Mouse (Mus musculus) hindbrain, embryonic 10.5 days (tissue): ENCODE results near the gene Tbpl1. TPM values are rescaled to one million over a fixed set of nuclear protein-coding genes. Genes with fewer than 3 reads are reported as not detected.

ENCODE experiments used
- DNase-seq: peaks from one replicate; pipeline ENCODE4 v3.0.0-alpha.2; 2017; ENCODE audit warnings: low spot score
- H3K27ac ChIP-seq: fragments of 300-500 bp; sonication (generic); 2 replicates; pipeline ENCODE4 v1.5.1; 2016; ENCODE audit warnings: mild to moderate bottlenecking, moderate library complexity
- H3K27me3 ChIP-seq: fragments of 300-500 bp; sonication (generic); 2 replicates; pipeline ENCODE4 v1.6.1; 2016; ENCODE audit warnings: mild to moderate bottlenecking; ENCODE audit not compliant: poor library complexity, insufficient read depth, severe bottlenecking
- H3K36me3 ChIP-seq: fragments of 300-500 bp; sonication (generic); 2 replicates; pipeline ENCODE4 v1.6.1; 2016; ENCODE audit warnings: mild to moderate bottlenecking, moderate library complexity
- H3K4me1 ChIP-seq: fragments of 300-500 bp; sonication (generic); replicated peaks from 2 replicates; pipeline ENCODE4 v1.6.1; 2016; ENCODE audit warnings: mild to moderate bottlenecking
- H3K4me3 ChIP-seq: fragments of 300-500 bp; sonication (generic); 2 replicates; pipeline ENCODE4 v1.5.1; 2016; ENCODE audit warnings: mild to moderate bottlenecking, moderate library complexity
- H3K9me3 ChIP-seq: fragments of 300-500 bp; sonication (generic); 2 replicates; pipeline ENCODE4 v1.6.1; 2016; ENCODE audit warnings: mild to moderate bottlenecking, moderate library complexity
- WGBS: fragments of 180-500 bp; shearing (Covaris S2); methylation state at CpG from one replicate; pipeline ENCODE4 v1.1.7; 2016; 5-methylcytosine and 5-hydroxymethylcytosine counted together
- polyA plus RNA-seq: library from polyadenylated mRNA; unstranded; fragments of >200 nt; fragmentation: Nextera tagmentation; extraction: Ambion mirVana; gene quantifications from 2 replicates; pipeline ENCODE4 v1.2.1, GENCODE M21; 2016

The Tbpl1 gene
- polyA plus RNA-seq, 1 experiment from 2014 or later, result 100 TPM

- Histone ChIP-seq H3K36me3 (no peaks in the 10 kb centered on the region), H3K27ac (peak overlapping the region; percentile 99), H3K27me3 (no peaks in the 10 kb centered on the region), H3K4me1 (peaks cover 40% of the 10 kb centered on the region), H3K4me3 (peak overlapping the region; percentile 98), H3K9me3 (no peaks in the 10 kb centered on the region)
- peak; percentile 13 for DNase-seq
- WGBS, result 1% methylated on average over 39 of the region's 39 CpGs
These were observed 1.3 kb downstream of the Tbpl1 start for GRCm38 (mm10) chr10:22730266-22730991.

GRCm38 (mm10) chr10:22728257-22728656 lies 3.5 kb downstream of the Tbpl1 start:
- Histone ChIP-seq H3K27me3 (no peaks in the 10 kb centered on the region), H3K36me3 (no peaks in the 10 kb centered on the region; the same call in 1 of the 2 replicates), H3K4me1 (peaks cover 40% of the 10 kb centered on the region), H3K27ac (no peak overlapping the region), H3K4me3 (no peak overlapping the region), H3K9me3 (no peaks in the 10 kb centered on the region)
- 93% methylated on average over 1 of the region's 1 CpGs for WGBS
- DNase-seq, result no peak

- Histone ChIP-seq H3K27ac (no peak overlapping the region), H3K27me3 (no peaks in the 10 kb centered on the region), H3K4me1 (peaks cover 29% of the 10 kb centered on the region), H3K9me3 (no peaks in the 10 kb centered on the region), H3K36me3 (no peaks in the 10 kb centered on the region; the same call in 1 of the 2 replicates), H3K4me3 (no peak overlapping the region)
- no peak for DNase-seq
- WGBS, result 77% methylated on average over 7 of the region's 7 CpGs
These were observed 5.4 kb downstream of the Tbpl1 start for GRCm38 (mm10) chr10:22726295-22726694.

- Histone ChIP-seq H3K9me3 (no peaks in the 10 kb centered on the region), H3K4me3 (no peak overlapping the region), H3K27ac (no peak overlapping the region), H3K36me3 (no peaks in the 10 kb centered on the region; the same call in 1 of the 2 replicates), H3K4me1 (peaks cover 26% of the 10 kb centered on the region), H3K27me3 (no peaks in the 10 kb centered on the region)
- DNase-seq, result no peak
- WGBS, result 83% methylated on average over 4 of the region's 4 CpGs
These were observed 6.6 kb downstream of the Tbpl1 start for GRCm38 (mm10) chr10:22725166-22725565.

GRCm38 (mm10) chr10:22720781-22721529 lies 10.8 kb downstream of the Tbpl1 start:
- Histone ChIP-seq H3K27ac (no peak overlapping the region), H3K27me3 (no peaks in the 10 kb centered on the region), H3K9me3 (no peaks in the 10 kb centered on the region), H3K4me3 (no peak overlapping the region), H3K36me3 (no peaks in the 10 kb centered on the region; the same call in 1 of the 2 replicates), H3K4me1 (no peaks in the 10 kb centered on the region)
- WGBS, result 93% methylated on average over 5 of the region's 5 CpGs
- DNase-seq, result no peak

- DNase-seq, result no peak
- WGBS, result 56% methylated on average over 4 of the region's 4 CpGs
These were observed 13.3 kb downstream of the Tbpl1 start for GRCm38 (mm10) chr10:22718475-22718874.

GRCm38 (mm10) chr10:22714520-22714919 lies 17.2 kb downstream of the Tbpl1 start:
- Histone ChIP-seq H3K27me3 (no peaks in the 10 kb centered on the region), H3K9me3 (no peaks in the 10 kb centered on the region), H3K36me3 (peaks cover 20% of the 10 kb centered on the region), H3K27ac (no peak overlapping the region), H3K4me3 (no peak overlapping the region), H3K4me1 (no peaks in the 10 kb centered on the region)
- DNase-seq, result peak; percentile 35
- WGBS, result 78% methylated on average over 4 of the region's 4 CpGs

More at GRCm38 (mm10) chr10:22718475-22718874, 13.3 kb downstream of the Tbpl1 start:
- Histone ChIP-seq H3K4me1 (no peaks in the 10 kb centered on the region), H3K9me3 (no peaks in the 10 kb centered on the region), H3K4me3 (no peak overlapping the region), H3K27ac (no peak overlapping the region), H3K27me3 (no peaks in the 10 kb centered on the region), H3K36me3 (no peaks in the 10 kb centered on the region)

GRCm38 (mm10) chr10:22712955-22713354 lies 18.8 kb downstream of the Tbpl1 start:
- no peak for DNase-seq
- Histone ChIP-seq H3K4me3 (no peak overlapping the region), H3K27ac (no peak overlapping the region), H3K36me3 (peaks cover 35% of the 10 kb centered on the region), H3K4me1 (no peaks in the 10 kb centered on the region), H3K9me3 (no peaks in the 10 kb centered on the region), H3K27me3 (no peaks in the 10 kb centered on the region)
- WGBS, result 90% methylated on average over 2 of the region's 2 CpGs

- Histone ChIP-seq H3K4me3 (no peak overlapping the region), H3K27me3 (no peaks in the 10 kb centered on the region), H3K27ac (no peak overlapping the region), H3K4me1 (no peaks in the 10 kb centered on the region), H3K36me3 (peaks cover 62% of the 10 kb centered on the region), H3K9me3 (no peaks in the 10 kb centered on the region)
- WGBS, result 84% methylated on average over 13 of the region's 13 CpGs
- DNase-seq, result no peak
These were observed 21.5 kb downstream of the Tbpl1 start for GRCm38 (mm10) chr10:22710173-22710777.

GRCm38 (mm10) chr10:22708190-22708843 lies 23.4 kb downstream of the Tbpl1 start:
- Histone ChIP-seq H3K36me3 (peaks cover 81% of the 10 kb centered on the region), H3K27ac (no peak overlapping the region), H3K4me3 (no peak overlapping the region), H3K9me3 (no peaks in the 10 kb centered on the region), H3K4me1 (no peaks in the 10 kb centered on the region), H3K27me3 (no peaks in the 10 kb centered on the region)
- WGBS, result 94% methylated on average over 7 of the region's 7 CpGs
- no peak for DNase-seq

GRCm38 (mm10) chr10:22703844-22704243 lies 27.9 kb downstream of the Tbpl1 start:
- peaks cover 81% of the 10 kb centered on the region for H3K36me3 ChIP-seq
- no peaks in the 10 kb centered on the region for H3K27me3 ChIP-seq
- H3K27ac ChIP-seq, result no peak overlapping the region
- no peaks in the 10 kb centered on the region for H3K9me3 ChIP-seq
- 88% methylated on average over 6 of the region's 6 CpGs for WGBS
- H3K4me3 ChIP-seq, result no peak overlapping the region
- H3K4me1 ChIP-seq, result peaks cover 5% of the 10 kb centered on the region; the same call in 1 of the 2 replicates
- DNase-seq, result no peak

GRCm38 (mm10) chr10:22701485-22702315 lies 30.0 kb downstream of the Tbpl1 start:
- H3K36me3 ChIP-seq, result peaks cover 60% of the 10 kb centered on the region
- 87% methylated on average over 12 of the region's 12 CpGs for WGBS

More at GRCm38 (mm10) chr10:22701485-22702315, 30.0 kb downstream of the Tbpl1 start:
- Histone ChIP-seq H3K4me3 (no peak overlapping the region), H3K4me1 (peaks cover 5% of the 10 kb centered on the region; the same call in 1 of the 2 replicates), H3K27me3 (no peaks in the 10 kb centered on the region), H3K27ac (no peak overlapping the region), H3K9me3 (no peaks in the 10 kb centered on the region)
- DNase-seq, result no peak
